Mouse (Mus musculus) kidney, postnatal 10 days (tissue): ENCODE results near the gene Dnm3.
"Not testable (repeated sequence)": the region's sequence is repeated elsewhere in the genome, so short reads cannot be mapped to it uniquely, and the experiment has no call there.

Source experiments
- DNase-seq: peaks from one replicate; pipeline ENCODE4 v3.0.0; 2021; ENCODE audit warnings: mixed read lengths

Dnm3 gene

GRCm38 (mm10) chr1:162425930-162426478 lies 51.8 kb downstream of the Dnm3 start:
- no peak for DNase-seq

DNA sequence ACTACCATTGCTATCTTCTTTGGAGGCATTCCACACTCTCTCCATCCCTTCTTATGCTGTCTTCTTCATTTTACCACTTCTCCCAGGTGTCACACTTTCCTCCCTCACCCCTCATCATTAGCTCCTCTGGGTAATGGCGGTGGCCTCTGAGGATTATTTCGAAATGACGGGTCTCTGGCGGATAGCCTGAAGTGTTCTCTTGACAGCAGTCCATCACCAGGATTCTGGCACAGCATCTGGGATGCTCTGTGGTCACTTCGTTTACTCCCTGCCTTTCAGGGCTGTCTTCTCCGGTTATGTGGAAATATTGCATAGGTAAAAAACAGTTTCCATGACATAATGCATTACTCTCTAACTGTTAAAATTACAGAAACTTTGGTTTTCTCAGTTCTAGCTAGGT lies 55.0 kb downstream of the Dnm3 start:
- no peak for DNase-seq

GRCm38 (mm10) chr1:162413791-162414190 lies 64.0 kb downstream of the Dnm3 start:
- no peak for DNase-seq

GRCm38 (mm10) chr1:162412787-162413429 lies 64.9 kb downstream of the Dnm3 start:
- DNase-seq: no peak

DNA sequence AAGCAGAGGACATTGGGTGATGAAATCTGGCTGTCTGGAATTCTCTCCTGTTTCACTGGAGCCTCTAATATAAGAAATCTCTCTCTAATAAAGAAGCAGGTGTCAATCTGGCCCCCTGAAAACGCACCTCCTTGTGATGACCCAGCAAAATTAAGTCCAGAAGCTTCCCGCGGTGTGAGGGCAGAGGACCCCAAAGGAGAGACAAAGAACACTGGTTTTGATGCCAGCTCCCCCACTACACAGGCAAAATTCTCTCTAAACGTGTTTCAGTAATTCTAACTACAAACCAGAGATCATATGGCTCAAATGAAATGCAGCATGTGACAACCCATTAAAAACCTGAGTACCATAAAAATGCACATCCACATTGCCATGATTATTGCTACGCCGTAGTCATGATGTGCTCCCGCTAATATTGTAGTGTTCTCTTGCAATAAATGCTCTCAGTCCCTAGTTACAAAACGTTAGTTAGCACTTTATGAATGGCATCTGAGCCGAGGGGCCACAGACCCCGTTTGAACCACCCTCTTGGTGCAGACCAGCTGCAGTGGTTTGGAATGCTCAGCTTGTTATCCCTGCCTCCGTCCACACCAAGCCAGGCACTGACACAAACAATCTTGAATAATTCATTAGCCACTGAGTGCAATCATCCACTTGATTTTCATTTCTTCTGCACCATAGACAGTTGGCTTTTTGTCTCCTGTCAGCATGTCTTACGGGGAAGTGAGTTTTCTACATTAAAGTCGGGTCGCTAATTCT lies 67.4 kb downstream of the Dnm3 start:
- DNase-seq: no peak

DNA sequence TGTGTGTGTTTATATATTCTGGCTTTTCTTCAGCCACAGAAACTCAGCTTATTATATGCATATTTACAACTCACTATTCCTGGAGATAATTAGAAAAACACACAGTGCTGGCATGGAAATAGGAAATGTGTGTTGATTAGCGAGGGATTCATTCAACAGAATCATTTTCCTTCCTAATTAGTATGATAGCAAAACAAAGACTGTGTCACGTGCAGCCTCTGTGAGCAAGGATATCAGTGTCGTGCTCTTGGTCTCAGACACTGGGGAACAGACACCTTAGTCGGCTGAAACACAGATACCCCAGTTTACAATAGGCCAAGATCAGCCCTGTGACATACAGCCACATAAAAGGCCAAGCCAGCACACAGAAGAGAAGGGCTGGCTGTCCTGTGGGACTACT lies 83.3 kb downstream of the Dnm3 start:
- DNase-seq: no peak

GRCm38 (mm10) chr1:162388442-162389165 lies 89.2 kb downstream of the Dnm3 start:
- DNase-seq: peak; percentile 18

- DNase-seq: not testable (repeated sequence)
Observed at GRCm38 (mm10) chr1:162373068-162373467, 104.8 kb downstream of the Dnm3 start.

GRCm38 (mm10) chr1:162369726-162370125 lies 108.1 kb downstream of the Dnm3 start:
- peak; percentile 13 for DNase-seq

- peak; percentile 56 for DNase-seq
Observed at GRCm38 (mm10) chr1:162361978-162362377, 115.9 kb downstream of the Dnm3 start.

- peak; percentile 80 for DNase-seq
Observed at GRCm38 (mm10) chr1:162359270-162359669, 118.6 kb downstream of the Dnm3 start.

- peak; percentile 61 for DNase-seq
Observed at GRCm38 (mm10) chr1:162358036-162358435, 119.8 kb downstream of the Dnm3 start.

GRCm38 (mm10) chr1:162356481-162356880 lies 121.4 kb downstream of the Dnm3 start:
- no peak for DNase-seq

DNA sequence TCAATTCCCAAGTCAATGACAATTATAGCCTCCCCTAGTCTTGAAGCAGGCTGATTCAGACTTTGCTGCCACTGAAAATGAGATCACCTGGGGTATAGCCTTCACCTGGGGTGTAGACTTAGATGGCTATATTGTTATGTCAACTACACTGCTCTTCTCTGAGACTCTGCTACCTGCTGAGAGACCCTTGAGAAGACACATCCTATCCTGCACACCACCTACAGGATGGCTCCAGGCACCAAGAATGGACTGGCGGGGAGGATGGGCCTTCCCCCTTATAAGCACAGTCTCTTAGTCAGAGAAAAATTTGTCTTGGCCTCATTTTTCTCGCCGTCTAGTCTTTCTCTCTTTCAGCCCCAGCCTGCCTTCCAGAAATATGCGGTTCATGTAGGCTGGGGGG lies 123.1 kb downstream of the Dnm3 start:
- no peak for DNase-seq

DNA sequence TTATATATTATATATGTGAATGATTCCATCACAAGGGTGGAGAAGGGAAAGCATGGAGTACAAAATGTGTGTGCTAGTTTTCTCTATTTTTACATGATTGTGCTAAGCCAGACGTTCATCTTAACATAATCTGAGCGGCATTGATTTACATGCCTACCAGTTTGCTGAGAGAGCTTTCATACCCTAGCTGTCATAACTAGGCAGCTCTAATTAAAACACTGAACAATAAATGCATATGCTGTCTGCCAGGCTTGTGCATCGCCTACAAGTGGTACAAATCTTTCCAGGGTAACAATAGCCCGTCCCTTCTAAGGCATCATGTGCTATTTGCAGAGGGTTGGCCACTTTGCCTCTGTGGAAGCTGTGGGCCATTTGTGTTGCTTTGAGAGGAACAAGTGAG lies 124.0 kb downstream of the Dnm3 start:
- no peak for DNase-seq

DNA sequence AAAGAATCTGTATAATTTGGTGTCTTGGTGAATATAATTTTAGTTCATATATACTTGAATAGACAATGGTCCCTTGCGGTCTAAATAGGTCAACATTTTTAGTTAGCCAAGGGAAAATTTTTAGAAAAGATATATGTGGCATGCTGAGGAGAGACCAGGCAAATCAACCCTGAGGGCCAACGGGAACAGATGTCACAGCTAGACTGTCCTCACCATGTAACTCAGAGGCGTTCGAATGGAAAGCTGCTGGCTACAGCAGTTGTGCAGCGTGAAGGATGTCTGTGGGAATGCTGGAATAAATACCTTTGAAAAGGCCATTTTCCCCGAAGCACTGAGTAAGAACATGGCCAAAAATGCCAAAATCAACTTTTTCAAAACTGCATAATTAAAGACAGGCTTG lies 128.5 kb downstream of the Dnm3 start:
- no peak for DNase-seq

DNA sequence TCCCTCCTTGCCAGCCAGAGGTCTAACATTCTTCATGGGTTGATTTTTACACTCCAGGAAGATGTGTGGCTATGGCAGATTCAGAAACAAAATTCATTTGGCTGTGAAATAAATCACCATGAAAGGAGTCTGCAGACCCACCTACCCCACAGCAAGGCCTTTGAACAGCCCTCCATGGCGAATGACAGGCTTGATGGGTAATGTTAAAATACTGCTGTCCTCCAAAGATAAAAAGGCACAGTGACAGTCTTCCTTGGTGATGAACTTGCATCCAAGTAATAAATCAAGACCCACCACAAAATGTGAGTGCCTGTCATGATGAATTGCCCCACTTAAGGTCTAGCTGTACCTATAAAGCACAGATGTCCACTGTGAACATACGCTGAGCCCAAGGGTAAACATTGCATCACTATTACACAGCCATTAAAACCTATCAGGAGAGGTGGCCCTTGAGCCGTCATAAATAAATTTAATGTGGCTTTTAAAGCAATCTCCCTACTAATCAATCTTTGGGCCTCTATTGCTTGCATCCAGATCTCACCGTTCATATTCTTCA lies 131.3 kb downstream of the Dnm3 start:
- DNase-seq: no peak

- no peak for DNase-seq
Observed at GRCm38 (mm10) chr1:162337170-162337569, 140.7 kb downstream of the Dnm3 start.

- no peak for DNase-seq
Observed at GRCm38 (mm10) chr1:162336640-162337039, 141.2 kb downstream of the Dnm3 start.

GRCm38 (mm10) chr1:162336224-162336623 lies 141.6 kb downstream of the Dnm3 start:
- no peak for DNase-seq

DNA sequence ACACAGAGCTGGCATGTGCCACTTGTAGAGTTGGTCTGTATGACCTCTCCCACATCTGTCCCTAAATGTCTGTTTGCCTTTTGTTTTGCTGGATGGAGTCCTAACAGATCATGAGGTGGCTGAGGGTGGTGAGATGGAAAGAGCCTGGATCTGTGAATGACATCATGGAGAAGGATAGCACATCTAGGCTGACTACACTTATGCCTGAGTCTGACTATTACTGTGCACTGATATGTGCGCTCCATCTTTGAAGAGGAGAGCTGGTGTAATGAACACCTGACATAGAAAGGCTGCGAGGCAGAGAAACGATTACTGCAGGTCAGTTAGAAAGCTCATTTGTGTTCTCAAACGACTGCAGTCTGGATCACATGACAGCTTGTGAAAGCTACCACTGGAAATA lies 149.2 kb downstream of the Dnm3 start:
- no peak for DNase-seq

GRCm38 (mm10) chr1:162327631-162328030 lies 150.2 kb downstream of the Dnm3 start:
- no peak for DNase-seq

GRCm38 (mm10) chr1:162324412-162324811 lies 153.4 kb downstream of the Dnm3 start:
- no peak for DNase-seq
